Comparison of ENCODE assay signal across 14 mouse cellular contexts in the genomic region with DNA sequence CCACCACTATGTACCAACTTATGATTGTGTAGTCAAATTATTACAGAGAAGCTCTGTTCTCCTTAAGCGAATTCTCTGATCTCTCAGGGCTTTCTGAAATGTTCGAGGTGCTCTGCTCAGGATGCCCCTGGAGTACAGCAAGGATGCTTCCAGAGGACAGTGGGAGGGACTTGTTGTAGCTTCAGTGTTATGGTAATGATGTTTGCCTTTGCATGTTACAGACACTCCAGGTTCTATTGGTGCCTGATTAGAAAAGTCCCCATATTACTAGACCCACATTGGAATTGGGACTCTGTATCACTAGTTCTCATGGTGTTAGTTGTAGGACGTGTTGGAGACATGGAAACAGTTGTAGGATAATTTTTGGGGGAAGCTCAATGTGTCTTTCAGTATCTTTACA.
"Had no signal": no experiment of that assay in that cellular context is flagged by ENCODE, and none has a peak within 500 bp of the region (broad histone marks: within the 10 kb centered on the region; RNA-seq: fewer than 3 reads in every experiment).

No protein-coding gene starts in this region.

- DNase-seq: lung, adult 18-20 months; lung, embryonic 14.5 days; lung, postnatal 10 days; lung, postnatal 4 days; right cerebral cortex, postnatal 14 days; thymus, adult 18-20 months; thymus, postnatal 14 days; thymus, postnatal 36 days had no signal

- H3K4me1 ChIP-seq: midbrain, embryonic 13.5 days; midbrain, embryonic 15.5 days; neural tube, embryonic 12.5 days; stomach, embryonic 15.5 days had no signal

- H3K27me3 ChIP-seq: midbrain, embryonic 13.5 days; midbrain, embryonic 15.5 days; neural tube, embryonic 12.5 days; stomach, embryonic 15.5 days had no signal

- H3K36me3 ChIP-seq: midbrain, embryonic 13.5 days; midbrain, embryonic 15.5 days; neural tube, embryonic 12.5 days; stomach, embryonic 15.5 days had no signal

- H3K9ac ChIP-seq: lung, embryonic 14.5 days; midbrain, embryonic 13.5 days; midbrain, embryonic 15.5 days; neural tube, embryonic 12.5 days; stomach, embryonic 15.5 days had no signal

- H3K9me3 ChIP-seq: midbrain, embryonic 13.5 days; midbrain, embryonic 15.5 days; neural tube, embryonic 12.5 days; stomach, embryonic 15.5 days had no signal

- H3K27ac ChIP-seq: midbrain, embryonic 13.5 days; midbrain, embryonic 15.5 days; neural tube, embryonic 12.5 days; stomach, embryonic 15.5 days; stomach, postnatal 0 days had no signal

- ATAC-seq: midbrain, embryonic 13.5 days; midbrain, embryonic 15.5 days had no signal

- H3K4me2 ChIP-seq: lung, embryonic 14.5 days; midbrain, embryonic 11.5 days; midbrain, embryonic 13.5 days; midbrain, embryonic 15.5 days; neural tube, embryonic 12.5 days; stomach, embryonic 15.5 days had no signal

- H3K4me3 ChIP-seq: midbrain, embryonic 13.5 days; midbrain, embryonic 15.5 days; neural tube, embryonic 12.5 days; stomach, embryonic 15.5 days had no signal
